Mouse (Mus musculus): Measurements from ENCODE around the gene Pfn3.

GRCm38 (mm10) chr13:55449205-55449604 lies 34.2 kb upstream of the Pfn3 start:
- no peak for TF ChIP-seq MAFK (IDR thresholded peaks at IDR 0.05; ENCODE audit: insufficient read depth, low read depth, low read length)
- TF ChIP-seq CHD2 (IDR thresholded peaks at IDR 0.05; ENCODE audit: low read depth, low read length) = no peak
- no peak for TF ChIP-seq ZC3H11A (IDR thresholded peaks at IDR 0.05; ENCODE audit: borderline replicate concordance, low read depth, low read length)
- TF ChIP-seq ZNF384 (IDR thresholded peaks at IDR 0.05; ENCODE audit: low read depth, low read length) = no peak
- no peak for TF ChIP-seq HCFC1 (IDR thresholded peaks at IDR 0.05; ENCODE audit: borderline replicate concordance, insufficient read depth, low read length)

All from ES-E14 (cell line).